Mouse (Mus musculus) erythroblast, adult 5-6 weeks (primary cell): ENCODE results near the gene Neurl3. TPM values are rescaled to one million over a fixed set of nuclear protein-coding genes. Genes with fewer than 3 reads are reported as not detected.
A peak's percentile ranks its signal among the peaks of the same experiment; 100 is the strongest.

Experiments used
- ATAC-seq: replicated peaks from 2 replicates; pipeline ENCODE4 v1.8.0; 2016; ENCODE audit warnings: moderate number of reproducible peaks, mild to moderate bottlenecking, moderate TSS enrichment, inconsistent platforms; ENCODE audit not compliant: poor library complexity, low FRiP score, severe bottlenecking
- total RNA-seq, 2 experiments: library from RNA; stranded (forward) in 1 of 2; stranded (reverse) in 1 of 2; fragments of 150-400 nt in 1 of 2; fragments of 200-764, 138-1000 nt in 1 of 2; gene quantifications; 2 replicates each; pipeline versions ENCODE4 v1.2.3 to v1.2.4; 2015 to 2017; ENCODE audit warnings: low replicate concordance in 2 of 2

The Neurl3 gene
- total RNA-seq, 2 experiments from 2014 or later = 8.0 to 14.2 TPM

DNA sequence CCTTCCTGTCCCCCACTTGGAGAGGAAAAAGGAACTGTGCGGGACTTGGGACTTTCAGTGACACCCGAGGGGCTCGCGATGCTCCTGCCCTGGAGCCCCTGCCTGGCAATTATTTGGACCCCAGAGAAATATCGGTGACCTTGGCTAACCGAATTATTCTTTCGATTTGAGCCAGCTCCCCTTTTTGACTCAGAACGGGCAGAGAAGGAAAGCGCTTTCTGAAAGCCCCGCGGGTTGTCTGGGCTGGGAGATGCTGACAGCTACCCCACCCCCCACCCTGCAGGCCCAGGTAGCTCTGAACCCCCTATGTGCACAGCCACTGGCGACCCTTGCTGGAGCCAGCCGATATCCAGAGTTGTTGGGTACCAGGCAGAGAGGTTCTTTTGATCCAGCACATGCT is 24.6 kb upstream of the Neurl3 start:
- ATAC-seq = no peak

DNA sequence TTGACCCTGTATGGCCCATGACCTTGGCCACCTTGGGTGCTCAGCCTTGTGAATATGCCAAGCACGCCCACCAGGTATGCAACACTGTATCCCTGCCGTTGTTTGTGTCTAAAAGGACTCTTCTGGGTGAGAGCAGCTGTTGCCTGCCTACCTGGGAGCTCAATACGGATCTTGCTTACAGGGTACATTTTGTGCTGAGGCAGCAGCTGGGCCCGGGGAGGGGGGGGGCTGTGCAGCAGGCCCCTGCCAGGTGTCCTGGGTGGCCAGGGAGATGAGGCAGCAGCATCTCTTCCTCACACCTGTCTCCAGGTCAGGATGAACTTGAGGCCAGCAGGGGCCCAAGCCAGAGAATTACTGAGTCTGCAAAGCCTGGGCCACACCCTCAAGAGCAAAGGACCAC is 23.6 kb upstream of the Neurl3 start:
- ATAC-seq = no peak

DNA sequence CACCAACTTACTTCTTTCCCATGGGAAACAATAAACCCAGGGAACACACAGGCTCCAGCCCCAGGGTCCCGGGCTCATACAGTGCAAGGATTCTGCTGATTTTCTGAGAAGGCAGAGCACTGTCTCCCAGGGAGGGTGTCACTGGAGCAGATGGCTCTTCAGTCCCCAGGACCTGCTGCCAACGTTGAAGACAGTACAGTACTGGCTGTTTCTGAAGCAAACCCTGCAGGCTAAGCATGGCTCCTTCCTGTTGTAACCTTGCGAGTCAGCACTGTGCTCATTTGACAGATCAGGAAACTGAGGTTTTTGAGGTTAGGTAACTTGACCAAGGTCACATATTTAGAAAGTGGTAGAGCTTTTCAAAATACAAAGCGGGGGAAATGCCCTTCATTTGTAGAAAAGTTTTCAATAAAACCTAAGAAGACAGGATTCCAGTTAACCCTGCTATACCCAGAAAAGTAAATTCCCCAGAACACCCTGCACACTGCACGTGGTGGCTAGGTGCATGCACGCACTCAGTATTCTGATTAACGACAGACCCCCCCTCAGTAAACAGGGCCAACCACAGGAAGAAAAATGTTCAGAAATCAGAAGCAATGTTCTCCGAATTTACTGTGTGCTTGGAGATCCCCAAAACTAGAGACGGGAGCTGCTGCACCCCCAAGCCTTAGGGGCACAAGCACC is 22.1 kb upstream of the Neurl3 start:
- no peak for ATAC-seq

DNA sequence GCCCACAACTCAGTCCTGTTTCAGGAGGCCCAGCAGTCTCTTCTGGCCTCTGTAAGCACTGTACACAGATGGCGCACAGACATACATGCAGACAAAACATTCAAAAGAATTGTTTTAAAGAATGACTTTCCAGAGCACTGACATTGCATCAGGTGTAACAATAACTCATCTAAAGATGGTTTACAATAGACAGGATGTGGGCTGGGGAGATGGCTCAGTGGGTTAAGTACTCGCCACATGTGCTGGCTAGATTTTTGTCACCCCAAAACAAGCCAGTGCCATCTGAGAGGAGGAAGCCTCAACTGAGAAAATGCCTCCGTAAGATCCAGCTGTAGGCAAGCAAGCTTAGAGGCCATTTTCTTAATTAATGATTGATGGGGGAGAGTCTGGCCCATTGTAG is 19.9 kb upstream of the Neurl3 start:
- no peak for ATAC-seq

DNA sequence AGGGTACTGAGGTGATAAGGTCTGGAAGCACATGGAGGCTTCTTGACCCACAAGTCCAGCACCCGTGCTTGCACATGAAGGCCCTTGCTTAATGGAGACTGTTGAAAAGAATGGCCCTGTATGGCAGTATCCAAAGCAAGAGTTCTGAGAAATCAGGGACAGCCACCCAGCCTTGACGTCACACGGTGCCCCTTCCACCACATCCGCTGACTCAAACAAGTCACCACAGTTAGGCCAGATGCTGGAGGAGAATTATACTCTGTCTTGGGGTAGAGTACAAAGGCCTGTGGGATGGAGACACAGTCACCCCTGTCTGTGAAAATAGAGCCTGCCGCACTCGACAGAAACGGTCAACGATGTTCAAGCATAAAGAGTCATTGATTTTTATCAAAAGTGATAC is 19.0 kb upstream of the Neurl3 start:
- ATAC-seq = no peak

DNA sequence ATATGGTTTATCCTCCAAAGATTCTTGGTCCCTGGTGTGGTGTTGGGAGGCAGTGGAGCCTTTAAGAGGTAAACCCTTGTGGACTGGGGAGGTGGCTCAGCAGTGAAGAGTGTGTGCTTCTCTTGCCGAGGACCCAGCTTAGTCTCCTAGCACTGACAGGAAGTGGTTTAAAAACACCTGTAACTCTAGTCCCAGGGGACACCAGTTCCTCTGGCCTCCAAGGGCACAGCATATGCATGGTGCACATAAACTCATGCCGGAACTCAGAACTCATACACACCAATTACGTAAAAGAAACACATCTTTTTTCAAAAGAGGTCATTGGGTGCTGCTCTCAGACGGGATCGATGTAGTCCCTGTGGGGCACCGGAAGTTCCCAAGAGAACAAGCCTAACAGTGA is 7.4 kb upstream of the Neurl3 start:
- ATAC-seq = no peak

DNA sequence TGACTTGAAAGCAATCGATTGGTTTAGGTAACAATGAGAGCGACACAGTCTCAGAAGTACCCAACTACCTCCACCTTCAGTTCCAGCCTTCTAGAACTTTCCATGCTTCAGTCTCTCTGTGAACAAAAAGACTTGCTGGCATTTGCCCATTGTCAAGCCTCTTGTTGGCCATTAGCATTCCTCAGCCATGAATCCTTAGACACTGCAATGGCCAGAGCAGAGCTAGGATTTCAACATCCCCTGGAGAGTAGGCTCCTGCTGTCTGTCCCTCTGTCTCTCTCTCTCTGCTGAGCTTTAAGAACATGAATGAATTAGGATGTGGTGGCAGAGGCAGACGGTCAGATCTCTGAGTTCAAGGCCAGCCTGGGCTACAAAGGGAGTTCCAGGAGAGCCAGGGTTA is 6.5 kb upstream of the Neurl3 start:
- ATAC-seq = no peak

DNA sequence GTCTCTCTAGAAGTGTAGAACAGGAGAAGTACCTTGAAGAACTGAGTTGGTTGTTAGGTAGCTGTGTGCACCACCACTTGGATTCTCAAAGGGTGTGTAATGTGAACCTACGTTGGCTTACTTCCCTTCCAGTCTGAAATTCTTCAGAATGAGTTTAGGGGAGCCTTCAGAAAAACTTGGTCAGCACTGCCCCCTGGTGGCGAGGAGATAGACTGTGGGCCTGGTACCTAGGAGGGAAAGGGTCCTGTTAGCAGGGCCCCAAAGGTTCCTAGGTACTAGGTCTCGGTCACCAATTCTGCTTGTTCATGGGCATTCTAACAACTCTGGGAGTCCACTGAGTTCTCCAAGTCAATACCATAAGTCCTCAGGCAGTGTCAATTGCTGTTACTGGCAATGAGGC is 4.7 kb upstream of the Neurl3 start:
- ATAC-seq = peak; percentile 70; the same call in 1 of the 2 replicates

DNA sequence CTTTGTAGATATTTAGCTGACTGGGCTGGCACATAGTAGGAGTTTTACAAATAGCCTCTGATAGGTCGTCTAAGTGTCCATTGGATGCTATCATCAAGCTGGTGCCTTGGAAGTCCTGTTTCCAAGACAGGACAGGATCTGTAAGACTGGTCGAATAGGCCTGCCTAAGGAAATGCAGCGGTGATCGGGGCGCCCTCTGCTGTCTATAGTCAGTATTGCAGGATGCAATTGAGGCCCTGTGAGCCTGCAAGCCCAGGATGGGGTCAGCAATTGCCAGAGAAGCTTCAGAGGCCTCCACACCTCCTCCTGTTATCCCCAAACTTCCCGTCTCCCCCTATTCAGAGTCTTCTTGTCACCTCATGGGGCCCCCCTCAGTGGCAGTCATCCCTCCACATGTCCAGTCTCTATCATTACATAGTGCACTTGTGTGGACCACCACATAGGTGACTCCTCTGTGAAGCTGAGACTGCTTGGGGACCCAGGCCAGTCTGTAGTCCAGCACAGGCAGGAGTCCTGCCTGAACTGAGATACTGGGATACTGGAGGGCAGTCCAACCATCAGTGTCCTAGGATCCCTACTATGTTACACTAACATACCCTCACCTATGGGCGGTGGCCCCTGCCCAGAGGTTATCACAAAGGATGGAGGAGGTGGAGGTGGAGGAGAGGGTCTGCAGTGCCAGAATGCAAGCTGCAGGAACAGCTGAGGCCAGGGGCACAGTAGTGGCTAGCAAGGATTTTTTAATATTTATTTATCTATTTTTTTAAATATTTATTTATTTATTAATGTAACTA is 3.0 kb upstream of the Neurl3 start:
- ATAC-seq = peak; percentile 64; the same call in 1 of the 2 replicates

DNA sequence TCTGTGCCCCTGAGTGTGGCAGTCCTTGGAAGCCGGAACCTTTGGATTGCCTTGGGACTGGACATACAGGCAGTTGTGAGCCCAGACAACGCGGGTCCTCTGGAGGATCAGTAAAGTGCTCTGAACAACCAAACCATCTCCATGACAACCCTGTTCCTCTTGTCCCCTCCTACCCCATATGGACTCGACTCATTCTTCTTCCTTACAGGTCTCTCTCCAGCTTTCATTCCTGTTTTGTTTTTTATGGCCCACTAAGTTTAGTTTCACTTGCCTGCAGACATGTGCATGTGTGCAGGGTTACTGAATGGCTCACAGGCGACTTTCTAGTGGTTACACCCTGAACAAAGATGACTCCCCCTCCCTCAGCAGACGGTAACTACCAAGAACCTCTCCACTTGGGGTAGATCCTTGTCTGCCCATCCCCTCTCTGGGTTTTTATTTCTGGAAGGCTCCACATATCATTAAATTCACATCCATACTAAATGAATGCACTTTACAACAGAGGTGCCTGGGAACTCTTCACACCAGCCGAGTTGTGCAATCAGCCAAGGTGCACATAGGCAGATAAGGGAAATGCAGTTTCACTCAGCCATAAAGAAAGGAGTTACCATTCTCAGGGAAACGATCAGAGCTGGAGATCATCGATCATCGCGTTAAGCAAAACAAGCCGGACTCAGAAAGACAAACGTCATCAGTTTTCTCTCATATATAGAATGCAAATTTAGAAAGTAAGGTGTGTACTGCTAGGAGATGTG is 1.3 kb upstream of the Neurl3 start:
- no peak for ATAC-seq

DNA sequence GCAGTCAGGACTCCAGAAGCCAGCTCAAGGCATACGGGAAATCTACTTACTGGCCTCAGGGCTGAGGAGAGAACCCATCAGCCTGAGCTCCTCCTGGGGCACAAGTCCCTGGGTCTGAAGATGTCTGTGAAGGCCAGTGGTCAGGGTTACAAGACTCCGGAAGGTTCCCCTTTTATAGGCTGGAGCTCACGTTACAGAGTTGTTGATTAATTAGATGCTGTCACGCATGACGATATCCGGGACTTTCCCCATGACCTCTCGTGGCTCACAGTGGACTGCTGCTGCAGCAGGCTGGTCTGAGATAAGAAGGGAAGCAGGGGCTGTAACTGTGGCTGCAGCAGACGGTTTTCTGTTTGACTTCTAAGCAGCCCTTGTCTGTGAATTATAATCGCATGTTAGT is 1.2 kb downstream of the Neurl3 start:
- ATAC-seq = no peak

DNA sequence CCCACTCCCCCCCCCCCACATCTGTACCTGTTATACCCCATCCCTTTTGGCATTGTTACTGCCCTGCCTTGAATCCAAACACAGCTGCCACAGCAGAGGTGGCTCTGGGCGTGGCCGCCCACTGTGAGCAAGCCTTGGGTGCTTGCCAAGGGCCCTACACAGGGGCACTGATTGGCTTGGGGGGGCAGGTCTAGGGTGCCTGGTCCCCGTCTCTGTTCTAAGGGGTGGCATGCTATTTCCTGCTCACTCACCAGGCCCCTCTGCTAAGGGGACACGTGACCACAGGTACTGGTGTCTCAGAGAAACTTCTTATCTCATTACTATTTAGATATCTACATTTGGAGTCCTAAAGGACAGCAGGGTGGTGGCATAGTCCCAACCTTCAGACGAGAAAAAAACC is 1.9 kb downstream of the Neurl3 start:
- ATAC-seq = no peak

DNA sequence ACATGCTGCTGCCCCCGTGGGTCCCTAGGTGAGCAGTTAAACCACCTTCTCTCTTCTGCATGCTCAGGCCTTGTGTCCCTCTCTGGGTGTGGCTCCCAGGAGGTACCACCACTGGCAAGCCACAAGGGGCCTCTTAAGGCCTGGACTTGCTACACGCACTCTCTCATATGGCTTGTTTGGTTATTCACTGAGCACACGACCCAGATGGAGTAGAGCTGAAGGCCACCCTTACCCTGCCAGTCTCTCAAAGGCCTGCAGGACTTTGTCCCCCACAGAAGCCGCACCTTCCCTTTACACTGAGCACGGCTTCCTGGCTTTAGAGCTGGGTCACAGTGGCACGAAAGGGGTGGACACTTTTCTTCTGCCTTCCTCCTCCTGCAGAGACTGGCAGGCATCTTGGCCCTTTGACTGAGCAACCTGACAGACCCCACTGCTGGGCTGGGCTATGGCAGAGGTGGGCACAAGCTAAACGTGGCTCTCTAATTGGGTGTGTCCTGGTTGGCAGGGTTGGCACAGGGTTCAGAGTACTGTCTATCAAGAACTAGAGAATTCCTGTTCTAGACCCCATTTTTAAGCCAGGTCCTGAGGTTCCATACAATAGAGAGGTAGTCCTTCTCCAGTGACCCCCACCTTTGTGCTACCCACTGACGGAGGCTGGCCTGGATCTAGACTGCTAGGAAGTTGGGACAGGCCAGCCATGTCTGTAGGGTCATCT is 2.8 kb downstream of the Neurl3 start:
- no peak for ATAC-seq

DNA sequence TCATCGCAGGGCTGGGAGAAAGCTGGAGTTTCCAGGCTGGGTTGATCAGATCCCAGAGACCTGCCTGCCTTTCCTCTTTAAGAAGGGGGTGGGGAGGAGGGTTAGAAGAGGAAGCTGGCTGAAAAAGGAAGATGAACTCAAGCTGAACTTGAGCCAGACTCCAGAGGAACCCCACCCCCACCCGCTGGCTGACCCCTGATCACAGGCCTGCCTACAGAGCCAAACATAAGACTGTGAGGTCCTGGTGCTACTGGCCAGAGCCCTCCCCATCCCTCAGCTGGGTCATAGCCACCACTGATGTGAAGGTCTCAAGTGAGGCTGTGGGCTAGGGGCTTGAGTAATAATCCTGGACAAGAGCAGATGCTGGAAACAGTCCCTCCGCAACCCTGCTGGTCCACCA is 3.8 kb downstream of the Neurl3 start:
- ATAC-seq = no peak

DNA sequence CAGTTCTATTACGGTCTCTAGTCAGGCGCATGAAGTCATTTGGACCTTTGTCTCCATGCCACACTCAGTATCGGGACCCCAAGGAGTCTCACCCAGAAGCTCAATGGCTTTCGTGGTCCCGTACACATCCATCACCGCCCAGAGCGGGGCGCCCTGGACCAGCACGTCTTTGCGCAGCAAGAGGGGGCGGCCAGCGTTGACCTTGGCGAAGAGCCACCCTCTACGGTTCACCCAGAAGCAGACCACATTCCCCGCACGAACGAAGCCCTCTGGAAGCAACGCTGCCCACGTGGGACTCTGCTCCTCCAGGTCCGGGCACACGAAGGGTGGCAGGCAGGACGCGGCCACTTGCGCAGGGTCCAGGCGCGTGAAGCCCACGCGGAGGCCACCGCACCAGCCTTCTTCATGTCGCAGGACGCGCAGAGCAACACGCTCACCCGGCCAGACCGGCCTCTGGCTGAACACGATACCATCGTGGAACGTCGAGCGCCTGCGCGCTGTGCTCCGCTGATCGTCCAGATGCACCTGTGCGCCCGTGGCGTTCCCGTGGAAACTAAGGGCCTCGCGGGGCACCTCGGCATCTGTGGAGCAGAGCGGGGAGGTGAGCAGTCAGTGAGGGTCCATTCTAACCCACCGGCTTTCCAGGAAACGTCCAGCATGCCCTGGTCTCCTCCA is 5.2 kb downstream of the Neurl3 start:
- no peak for ATAC-seq

DNA sequence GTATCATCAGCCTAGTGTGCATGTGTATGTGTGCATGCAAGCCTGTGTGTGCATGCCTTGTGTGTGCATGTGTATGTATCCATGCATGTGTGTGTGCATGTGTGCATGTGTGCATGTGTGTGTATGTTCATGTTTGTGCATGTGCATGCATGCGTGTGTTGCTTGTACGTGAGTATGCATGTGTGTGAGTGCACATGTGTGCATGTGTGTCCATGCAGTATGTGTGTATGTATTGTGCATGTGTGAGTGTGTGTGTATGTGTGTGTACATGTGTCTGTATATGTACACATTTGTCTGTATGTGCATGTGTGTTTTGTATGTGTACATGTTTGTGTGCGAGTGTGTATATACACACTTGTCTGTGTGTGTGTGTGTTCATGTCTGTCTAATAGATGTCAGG is 6.9 kb downstream of the Neurl3 start:
- no peak for ATAC-seq

DNA sequence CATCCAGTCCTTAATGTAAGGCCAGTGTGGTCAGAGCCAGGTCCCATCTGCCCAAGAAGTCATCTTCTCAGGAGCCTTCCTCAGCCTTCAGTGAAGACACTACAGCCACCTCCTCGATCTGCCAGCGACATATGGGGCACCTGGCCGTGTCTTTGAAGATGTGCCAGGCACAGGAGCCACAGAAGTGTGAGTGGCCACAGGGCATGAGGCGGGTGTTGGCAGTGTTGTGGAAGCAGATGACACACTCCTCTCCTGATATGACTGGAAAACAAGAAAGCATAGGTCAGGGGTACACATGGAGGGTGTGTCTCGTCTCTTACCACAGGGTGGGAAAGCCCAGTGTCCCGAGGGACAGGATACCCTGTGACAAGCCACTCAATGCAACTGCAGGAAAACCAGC is 8.2 kb downstream of the Neurl3 start:
- ATAC-seq = no peak

DNA sequence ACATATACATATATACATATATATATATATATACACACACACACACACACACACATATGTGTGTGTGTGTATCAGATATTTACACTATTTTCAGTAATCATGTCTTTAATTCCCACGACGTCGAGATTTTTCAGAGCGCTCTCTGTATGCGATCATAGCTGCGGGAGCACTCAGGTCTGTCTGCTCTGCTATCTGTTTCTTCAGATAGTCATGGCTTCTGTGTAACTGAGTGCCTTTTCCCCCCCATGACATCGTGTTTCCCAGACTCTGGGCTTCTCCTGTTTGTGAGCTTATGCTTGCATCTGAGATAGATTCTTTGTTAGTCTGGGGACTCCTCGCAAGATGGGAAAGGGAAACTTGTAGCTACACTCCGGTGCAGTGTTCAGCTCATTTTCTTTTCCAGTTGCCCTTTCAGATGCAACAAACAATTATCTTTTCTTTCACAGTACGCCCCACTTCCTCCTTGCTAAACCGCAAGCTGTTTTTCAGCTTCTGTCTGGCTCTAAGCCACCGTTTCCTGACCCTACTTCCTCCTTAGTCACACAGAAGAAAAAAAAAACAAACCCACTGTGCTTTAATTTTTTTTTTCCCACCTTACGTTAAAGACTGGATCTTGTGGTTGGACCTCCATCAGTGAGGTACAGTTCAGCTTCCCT is 10.5 kb downstream of the Neurl3 start:
- ATAC-seq = no peak
